Mouse (Mus musculus) thymus, postnatal 4 days (tissue): ENCODE measurements around the gene Ccdc186.

Experiments
- DNase-seq: peaks from one replicate; pipeline ENCODE4 v3.0.0; 2021

Gene Ccdc186

DNA sequence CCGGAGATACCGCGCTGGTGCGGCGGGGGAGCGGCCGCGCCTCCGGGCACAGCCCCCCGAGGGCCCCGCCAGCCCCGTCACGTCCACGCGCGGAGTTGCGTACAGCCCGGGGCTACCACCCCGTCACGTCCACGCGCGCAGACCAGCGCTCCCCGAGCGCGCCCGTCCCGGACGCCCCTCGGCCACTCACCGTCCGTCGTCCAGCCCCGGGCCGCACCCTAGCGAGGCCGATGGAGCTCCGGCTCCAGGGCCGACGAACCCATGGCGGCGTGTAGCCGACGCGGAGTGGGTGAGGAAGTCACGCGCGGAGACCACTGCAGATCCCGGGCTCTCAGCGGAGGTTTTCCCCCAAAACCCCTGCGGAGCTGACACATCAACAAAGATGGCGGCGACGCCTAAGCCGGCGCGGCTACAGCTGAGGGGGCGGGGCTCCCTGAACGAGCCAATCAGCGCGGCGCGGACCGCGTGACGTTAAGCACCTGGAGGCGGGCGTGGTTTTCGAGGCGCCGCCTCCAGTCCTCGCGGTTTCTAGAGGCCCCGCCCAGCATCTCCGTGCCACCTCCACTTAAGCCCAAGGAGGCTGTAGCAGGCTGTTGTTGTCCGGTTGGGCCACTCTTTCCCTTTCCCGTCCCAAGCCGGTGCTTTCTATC lies at the start of gene Ccdc186:
Ccdc186 (minus strand) TSS at position 393 of the 650 bp plus-strand sequence.
- peak; percentile 98 for DNase-seq

DNA sequence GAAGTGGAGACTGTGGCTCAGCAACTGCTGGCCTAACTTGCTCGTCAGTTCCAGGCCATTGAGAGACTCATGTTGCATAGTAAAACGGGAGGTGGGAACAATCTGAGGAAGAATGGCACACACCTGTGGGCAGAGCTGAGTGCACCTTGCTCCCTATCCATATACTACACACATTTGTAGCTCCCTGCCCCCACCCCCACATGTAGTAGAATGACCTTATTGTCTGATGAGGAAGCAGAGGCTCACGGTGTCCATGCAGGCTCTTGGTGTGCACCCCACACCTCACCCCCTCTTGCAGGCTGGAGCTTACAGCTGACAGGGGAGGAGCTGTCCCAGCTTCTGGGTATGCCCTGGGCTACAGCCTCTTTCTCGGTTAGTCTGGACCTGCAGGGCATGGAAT lies 45.7 kb upstream of the Ccdc186 start:
- no peak for DNase-seq

DNA sequence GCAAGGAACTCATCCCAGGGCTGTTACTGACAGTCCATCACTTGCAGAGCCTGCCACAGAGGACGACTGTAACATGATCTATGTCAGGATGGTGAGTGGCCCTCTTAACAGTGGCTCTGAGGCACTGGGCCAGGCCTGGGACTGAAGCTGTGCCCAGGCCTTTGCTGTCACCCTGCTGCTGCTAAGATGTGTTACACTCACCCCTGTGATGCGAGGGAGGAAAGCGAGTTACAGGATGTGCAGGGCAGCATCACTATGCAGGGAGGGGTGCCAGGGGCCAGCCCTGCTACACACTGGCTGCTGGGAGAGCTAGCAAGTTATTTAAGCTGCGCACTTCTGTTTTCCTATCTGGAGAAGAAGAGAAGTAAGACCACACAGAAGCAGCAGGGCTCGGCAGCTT lies 34.5 kb upstream of the Ccdc186 start:
- DNase-seq: no peak

DNA sequence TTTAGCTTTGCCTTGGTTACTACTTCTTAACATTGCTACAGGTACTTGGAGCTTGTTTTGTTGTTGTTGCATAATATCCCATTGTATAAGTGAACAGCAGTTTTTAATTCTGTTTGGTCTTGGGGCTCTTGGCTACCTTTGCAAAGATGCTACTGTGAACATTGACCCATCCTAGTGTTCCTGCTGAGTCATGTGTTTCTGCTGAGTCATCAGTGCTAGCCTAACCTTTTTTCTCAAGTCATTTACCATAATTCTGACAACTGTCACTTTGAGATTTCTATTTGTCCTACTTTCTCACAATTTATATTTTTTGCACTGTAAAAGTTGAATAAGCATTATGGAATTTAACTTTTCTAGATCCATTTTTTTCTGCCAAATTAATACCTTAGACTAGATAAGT lies 30.6 kb upstream of the Ccdc186 start:
- DNase-seq: no peak

DNA sequence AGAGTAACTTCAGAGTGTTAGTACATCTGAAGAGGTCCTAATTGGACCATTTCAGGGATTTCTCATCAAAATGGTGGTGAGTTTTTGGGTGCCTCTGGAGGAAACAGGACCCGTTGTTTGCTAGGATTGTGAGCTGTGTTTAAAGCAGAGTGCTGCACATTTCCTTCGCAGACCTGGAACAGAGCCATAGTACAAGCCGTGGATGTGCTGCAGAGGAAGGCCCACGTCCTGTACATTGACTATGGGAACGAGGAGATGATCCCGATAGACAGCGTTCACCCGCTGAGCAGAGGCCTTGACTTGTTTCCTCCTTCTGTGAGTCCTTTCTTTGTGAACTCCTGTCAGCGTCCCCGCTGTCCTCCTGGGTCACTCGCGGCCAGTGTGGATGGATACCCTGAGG lies 21.0 kb upstream of the Ccdc186 start:
- no peak for DNase-seq

DNA sequence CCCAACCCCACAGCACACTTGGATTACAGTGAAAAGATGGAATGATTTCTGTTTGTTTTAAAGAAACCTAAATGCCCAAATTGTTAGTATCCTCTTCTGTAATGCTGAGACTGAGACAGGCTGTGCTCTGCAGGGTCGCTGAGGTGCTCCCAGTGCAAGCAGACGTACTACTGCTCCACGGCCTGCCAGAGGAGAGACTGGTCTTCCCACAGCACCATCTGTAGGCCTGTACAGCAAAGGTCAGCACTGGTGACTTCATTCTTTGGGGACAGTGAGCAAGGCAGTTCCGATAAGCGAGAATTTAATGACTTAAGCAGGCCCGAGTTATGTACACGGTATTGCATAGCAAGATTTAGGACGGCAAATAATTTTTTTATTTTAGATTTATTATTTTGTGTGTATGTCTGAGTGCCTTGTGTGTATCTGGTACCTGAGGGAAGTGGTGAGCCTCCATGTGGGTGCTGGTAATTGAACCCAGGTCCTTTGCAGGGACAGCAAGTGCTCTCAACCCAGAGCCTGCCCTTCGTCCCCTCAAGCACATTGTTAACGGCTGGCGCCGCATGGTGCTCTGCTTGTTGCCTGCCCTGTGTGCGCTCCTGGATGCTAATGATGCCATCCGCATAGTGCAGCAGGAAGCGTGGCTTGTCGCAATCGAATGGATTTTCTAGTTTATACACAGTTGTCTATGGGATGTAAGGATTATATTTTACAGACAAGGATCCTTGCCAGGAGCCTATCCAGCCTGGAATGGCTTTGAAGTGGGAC lies 17.1 kb upstream of the Ccdc186 start:
- no peak for DNase-seq

DNA sequence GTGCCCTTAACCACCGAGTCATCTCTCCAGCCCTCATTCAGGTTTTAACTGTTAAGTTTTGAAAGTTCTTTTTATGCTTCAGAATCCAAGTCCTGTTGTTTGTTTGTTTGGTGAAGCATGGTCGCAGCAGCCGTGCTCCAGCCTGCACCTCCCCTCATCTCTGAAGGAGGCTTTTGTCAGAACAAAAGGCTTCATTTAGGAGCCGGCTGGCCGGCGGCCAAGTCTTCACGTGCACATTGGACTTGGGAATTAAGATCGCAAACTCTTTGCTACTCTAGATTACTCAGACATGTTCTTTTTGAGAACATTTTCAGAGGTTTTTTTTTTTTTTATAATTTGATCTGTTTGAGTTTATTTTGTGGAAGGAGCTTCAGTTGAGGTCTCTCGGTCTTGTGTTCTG lies 13.3 kb upstream of the Ccdc186 start:
- DNase-seq: no peak

DNA sequence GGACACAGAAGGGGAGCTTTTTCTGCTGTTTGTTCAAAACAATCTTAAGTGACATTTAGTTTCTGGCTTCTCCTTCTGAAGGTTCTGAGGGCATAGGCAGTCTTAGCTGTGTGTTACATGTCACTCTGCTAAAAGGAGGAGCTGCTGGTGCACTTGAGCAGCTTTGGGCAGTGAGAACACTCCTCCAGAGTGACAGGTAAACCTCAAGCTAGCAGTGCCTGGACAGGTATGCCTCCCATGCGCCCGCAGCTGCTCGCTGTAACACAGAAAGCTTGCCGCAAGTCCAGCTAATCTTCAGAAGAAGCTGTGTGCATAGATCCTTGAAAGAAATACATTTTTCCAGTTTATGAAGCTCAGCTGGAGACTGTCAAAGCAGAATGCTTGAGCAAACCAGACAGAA lies 8.2 kb upstream of the Ccdc186 start:
- no peak for DNase-seq

DNA sequence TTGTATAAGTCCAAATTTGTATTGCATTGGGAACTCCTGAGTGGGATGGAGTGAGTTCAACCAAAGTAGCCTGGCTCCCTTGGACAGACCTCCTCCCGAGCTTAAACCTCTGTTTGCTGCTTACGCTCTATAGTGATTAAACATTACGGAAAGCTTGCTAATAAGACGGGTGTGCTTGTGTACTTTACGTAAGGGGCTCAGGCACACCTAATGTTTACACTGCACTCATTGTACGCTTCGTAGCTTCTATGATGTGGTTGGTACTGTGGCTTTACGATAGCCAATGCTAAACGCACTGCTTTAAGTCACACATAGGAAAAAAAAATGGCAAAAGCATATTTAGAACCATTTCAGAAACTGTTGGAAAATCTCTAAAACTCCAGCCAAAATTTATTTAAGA lies 7.3 kb upstream of the Ccdc186 start:
- DNase-seq: no peak

DNA sequence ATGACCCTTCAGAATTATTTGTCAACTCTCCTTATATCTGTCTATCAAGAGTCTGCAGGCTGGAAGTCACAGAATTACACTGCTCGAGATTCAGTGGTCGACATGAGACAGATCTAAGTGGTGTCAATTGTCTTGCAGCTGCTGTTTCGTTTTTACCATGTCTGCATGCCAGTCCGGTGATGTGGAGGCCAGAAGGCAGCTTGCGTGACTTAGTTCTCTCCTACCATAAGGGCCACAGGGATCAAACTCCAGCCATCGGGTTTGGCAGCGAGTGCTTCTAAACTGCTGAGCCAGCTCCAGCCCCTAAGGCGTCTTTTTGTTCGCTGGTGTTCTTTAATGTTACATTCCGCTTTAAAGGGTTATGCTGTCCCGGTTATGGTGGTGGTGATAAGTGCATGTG lies 6.3 kb upstream of the Ccdc186 start:
- DNase-seq: no peak

DNA sequence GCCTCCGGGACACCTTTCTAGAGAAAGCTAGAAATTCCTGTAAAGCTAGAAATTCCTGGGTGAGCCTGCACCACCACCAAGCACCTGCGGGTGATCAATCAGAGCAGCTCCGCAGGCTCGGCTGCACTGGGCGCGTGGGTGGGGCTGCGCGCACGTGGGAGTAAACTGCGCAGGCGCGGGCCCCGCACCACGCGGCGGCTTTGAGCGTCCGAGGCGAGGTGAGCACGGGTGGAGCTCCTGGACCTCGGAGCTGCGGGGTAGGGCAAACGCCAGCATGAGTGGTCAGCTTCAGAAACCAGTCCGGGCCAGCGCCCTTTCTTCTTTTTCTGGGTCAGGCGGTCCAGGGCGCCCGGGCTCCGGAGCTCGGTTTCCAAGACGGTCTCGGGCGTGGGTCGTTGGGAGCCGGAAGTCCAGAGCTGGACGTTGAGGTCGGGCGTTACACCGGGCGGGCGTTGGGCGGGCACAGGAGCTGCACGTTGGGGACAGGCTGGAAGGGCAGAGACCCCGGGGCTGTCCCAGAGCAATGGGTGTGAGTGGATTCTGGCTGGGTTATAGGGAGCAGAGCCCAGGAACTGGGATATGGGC lies 4.1 kb upstream of the Ccdc186 start, which contains the start of gene Tdrd1:
Tdrd1 (plus strand) TSS at position 163 of the 585 bp plus-strand sequence.
- DNase-seq: peak; percentile 16

DNA sequence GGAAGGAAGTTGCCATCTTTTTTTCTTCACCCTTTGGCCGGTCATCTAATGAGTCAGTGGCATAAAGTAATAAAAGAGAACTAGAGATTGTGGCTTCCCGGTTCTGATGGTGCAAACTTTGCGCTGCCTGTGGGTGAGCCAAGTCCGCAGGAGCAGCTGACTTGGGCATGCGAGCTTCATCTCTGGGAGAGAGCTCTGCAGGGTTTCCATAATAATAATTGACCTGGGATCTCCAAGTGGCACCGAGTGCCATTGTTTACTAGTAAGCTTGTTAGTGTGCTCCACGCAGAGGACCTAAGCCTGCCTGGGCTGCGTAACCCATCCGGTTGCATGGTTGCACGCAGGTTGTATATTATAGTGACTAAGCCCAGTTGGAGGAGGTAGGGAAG lies 452 bp upstream of the Ccdc186 start:
- DNase-seq: no peak

DNA sequence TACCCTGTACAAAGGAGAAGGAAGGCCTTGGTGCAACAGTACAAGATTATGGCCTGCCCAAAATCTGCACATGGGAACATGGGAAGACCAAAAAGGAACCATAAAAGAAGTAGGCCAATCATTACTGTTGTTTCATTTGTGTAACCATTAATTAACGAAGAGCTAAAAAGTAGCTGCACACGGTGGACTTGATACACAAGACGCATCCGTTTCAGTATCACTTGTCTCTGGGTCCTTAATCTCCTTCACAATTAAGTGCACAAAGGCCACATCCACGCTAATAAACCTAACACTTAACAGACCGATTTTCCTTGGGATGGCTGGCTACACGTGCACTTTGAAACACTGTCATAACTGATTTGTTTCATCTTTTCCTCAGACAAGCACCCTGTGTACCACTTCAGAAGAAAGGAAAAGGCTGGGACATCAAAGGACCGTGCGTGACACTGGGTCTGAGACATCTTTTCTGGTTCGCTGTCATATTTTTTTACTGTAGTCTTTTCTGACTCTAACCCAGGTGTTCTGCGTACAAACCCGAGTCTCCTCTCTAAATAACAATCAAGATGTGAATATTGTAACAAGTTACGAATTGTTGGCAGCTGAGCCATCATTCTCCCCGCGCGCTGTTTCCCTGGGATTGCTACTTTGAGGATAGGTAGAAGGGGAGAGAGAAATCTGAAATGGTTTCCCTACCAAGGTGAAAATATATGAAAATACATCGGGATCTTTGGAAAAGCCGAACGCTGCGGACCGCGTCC lies 771 bp downstream of the Ccdc186 start:
- peak; percentile 29 for DNase-seq

DNA sequence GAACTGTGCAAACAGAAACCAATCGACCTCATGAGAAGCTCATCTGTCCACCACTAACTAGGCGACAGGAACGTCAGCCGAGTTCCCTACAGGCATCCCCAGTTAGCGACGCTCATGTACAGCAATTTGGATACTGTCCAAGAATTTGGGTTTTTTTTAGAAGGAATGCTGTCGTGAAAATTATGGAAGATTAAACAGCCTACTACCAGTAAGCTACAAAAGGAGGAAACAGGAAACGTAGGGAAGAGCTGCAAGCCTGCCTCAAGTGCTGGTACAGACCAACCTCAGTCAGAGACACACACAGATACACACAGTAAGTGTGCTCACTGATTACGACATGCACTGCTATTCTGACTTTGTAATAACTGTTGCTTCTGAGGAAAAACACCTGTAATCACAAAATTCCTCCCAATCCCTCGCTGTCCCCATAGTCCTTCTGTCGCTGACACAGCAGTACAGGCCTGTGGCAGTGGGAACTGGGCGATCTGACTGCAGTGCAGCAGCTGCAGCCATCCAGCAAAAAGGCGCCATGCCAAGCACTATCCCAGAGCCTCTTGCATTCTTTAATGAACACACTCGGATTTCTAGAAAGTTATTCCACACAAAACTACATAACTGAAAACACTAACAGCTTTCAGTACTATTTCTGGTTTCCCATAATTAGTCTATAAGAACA lies 4.0 kb downstream of the Ccdc186 start:
- no peak for DNase-seq

DNA sequence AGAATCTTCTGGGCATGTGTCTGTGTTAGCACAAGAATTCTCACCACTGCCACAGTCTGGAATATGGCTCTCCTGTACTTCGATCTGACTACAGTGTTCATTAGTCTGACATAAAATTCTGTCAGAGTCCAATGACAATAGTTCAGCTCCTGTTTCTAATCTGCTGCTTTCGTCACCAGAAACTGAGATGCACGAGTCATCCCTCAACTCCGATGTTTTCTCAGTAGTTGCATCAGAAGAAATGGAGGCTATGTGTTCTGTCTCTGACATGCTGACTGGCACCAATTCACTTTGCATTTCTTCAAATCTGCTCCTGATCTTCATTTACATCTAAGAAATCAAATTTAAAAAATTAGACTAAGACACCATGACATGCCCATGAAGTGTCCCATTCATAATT lies 8.6 kb downstream of the Ccdc186 start:
- no peak for DNase-seq

DNA sequence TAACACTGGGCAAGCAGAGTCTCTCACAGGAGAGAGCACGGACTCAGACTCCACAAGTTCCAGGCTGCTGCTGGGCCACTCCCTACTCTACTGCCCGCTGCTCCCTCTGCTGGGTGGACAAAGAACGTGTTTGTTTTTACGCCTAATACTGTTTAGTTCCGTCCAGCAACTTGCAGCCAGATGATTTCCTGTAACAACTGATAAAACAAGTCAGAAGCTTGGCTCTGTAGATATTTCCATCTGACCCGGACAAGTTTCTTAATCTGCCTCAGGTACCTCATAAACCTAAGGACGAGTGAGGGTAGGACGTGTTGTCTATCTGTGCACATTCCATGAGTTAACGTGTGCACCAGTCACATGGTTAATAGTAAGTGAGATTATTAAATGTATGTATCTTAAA lies 10.4 kb downstream of the Ccdc186 start:
- DNase-seq: peak; percentile 46

DNA sequence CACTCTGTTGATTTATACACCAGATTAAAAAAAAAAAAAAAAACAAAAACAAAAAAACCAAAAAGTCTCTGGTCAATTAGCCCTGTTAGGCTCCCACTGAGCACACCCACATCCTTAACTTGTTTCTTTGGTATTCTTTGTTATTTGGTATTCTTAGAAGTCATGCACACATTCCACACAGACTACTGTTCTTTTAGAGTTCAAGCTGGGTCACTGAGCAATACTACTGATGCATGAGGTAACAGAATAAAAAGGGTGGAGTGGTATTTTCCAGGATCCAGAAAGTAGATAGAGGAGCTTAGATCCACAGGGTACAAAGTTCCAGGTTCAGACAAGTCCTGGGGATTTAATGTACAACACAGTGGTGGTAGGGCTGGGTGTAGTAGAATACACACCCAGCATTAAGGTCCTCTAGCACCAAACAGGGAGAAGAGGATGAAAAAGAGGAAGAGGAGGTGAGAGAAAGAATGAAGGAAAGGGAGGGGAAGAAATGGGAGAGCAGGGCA lies 11.3 kb downstream of the Ccdc186 start:
- DNase-seq: no peak

DNA sequence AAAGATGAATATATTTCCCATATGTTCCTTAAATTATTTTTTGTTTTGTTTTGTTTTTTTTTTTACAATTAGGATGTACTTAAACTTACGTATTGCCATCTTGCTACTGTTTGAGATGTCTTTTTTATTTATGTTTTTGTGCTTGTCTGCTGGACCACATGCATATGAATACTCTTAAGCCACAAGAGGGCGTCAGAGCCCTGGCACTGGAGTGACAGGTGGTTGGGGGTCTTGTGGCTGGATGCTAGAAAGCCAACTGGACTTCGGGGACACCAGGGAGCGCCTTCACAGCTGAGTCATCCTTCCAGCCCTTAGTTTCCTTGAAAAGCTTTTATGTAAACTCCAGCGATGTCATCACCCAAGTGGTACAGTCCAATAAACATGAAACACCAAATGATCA lies 13.2 kb downstream of the Ccdc186 start:
- peak; percentile 33 for DNase-seq

DNA sequence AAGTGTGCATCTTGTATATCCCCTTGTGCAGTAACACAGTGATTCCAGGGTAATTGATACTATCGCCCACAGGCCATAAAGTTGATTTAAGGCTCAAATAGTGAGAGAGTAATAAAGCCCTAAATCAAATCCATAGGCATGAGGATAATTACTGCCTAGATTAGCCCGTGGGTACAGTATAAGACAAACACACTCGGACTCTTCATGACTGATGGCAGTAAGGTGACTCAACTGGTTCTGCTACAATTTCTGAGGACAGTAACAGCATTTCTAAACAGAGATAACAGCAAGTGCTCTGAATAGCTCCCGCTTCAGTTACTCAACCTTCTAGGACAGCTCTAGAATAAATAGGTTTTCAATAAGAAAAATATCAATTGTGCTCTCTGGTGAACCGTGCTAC lies 14.9 kb downstream of the Ccdc186 start:
- no peak for DNase-seq

DNA sequence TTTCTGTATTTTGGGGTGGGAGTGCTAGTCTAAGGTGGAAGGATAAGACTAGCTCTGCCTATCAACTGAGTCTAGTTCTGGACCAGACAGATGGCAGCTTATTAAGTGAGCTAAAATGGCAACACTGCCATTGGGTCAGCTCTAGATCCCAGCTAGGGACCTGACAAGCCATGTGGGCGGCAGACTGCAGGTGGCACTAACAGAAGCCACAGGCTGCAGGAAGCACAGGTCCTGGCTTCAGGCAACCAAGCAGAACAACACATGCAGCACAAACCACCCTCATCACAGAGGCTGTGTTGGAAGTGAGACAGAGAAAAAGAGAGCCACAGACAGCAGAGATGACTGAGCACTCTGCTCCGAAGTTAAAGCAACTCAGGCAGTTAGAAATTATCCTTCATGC lies 16.6 kb downstream of the Ccdc186 start:
- DNase-seq: peak; percentile 19

DNA sequence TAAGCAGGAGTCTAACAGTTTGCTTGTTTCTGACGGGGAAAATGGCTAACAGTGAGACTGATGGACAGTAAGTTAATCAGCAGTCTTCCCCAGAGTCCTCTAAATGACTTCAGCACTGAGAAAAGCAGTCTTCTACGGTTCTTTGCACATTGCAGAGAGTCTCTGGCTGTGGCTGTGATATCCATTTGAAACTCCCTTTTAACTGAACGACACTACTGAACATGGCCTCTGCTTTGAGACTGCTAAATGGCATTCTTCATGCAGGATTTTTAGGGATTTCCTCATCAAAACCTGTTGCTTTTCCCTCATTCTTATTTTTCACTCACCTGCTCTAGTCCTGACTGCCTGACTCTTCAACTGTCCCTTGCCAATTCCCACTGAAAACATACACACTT lies 19.6 kb downstream of the Ccdc186 start:
- DNase-seq: no peak

DNA sequence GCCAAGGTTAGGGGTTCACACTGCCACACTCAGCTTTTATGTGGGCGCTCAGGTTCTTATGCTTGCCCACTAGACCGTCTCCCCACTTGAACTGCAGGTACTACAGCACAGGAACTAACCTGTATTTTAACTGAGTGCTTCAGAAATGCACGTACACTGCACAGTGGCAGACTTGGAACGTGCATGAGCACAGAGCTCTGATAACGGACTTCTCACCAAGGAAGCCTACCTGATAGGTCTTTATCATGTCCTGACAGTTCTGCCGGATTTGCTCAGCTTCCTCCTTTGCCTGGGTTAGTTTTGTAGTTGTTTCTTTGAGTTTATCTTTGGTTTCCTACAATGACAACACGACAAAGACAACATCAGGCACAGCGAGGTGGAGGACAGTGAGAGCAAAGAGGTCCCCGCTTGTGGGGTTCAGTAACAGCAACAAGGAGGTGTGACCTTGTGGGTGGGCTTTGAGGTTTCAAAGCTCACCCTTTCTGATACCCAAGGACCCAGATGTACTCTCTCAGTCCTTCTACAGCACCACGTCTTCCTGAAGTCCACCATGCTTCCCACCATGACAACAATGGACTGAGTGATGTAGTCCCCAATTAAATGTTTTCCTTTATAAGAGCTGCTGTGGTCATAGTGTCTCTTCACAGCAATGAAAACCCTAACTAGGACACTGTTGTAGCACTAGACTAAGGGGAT lies 20.2 kb downstream of the Ccdc186 start:
- DNase-seq: no peak
